Mouse (Mus musculus): ENCODE data around the gene Nomo1.

The Nomo1 gene

DNA sequence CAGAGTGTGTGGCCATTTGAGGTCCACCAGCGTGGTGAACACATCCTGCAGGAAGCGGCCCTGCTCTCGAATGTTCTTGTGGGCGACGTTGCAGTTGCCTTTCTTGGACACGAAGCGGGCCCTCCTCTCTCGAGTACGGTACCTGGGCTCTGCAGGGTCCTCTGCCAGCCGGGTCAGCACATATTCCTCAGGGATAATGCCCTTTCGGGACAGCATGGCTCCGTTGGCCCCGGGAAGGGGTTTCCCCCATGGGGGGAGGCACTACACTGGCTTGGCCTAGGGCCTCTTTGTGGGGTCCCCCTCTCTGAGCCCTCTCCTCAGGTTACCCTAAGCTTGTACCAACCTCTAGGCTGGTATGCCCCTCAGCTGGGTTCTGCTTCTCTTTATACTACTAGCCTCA lies 66.2 kb downstream of the Nomo1 start:
- no peak for DNase-seq (ENCODE audit: extremely low spot score, low read depth, low spot score)

DNA sequence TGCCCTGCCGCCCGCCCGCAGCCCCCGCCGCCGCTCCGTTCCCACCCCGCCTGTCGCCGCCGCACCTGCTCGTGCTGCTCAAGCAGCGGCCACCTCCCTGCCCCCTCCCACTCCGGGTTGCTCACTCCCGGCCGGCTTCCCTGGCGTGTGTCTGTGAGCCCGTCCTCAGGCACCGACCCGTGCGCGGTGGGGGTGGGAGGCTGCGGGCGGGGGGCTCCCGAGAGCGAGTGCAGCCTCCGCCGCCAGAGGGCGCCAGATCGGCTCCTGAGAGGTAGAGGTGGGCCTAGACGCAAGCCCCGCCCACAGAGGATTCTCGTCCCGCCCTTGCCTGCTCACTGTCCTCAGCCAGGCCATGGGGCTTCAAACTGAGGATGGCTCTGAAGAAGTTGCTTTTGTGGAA lies 67.1 kb downstream of the Nomo1 start, which contains the start of gene Kcnj11:
Gene Kcnj11 (minus strand): TSS at position 202 of the 400 bp plus-strand sequence.
- DNase-seq (ENCODE audit: extremely low spot score, low read depth, low spot score), result peak; percentile 46

DNA sequence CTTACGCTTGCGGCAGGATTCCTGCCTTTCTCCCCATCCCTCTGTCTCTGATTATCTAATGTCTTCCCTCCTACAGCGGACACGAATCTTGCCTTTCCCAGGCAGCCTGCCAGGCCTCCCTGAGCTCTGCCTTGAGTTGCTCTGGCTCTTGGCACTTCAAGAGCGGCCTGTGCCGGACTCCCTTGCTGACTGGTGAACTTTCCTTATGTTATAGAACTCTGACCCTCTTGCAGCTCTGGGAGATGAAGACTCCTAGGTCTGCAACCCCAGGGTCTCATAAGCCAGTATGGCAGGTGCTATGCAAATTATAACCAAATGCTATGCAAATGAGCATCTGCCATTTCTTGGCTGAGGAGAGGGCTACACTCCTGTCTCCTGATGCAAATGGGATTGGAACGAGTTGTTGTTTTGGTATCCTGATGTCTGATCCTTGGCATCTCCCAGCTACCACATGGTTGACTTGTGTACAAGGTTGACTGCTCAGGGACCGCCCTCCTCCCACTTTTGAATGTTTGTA lies 69.6 kb downstream of the Nomo1 start:
- DNase-seq (ENCODE audit: extremely low spot score, low read depth, low spot score), result no peak

DNA sequence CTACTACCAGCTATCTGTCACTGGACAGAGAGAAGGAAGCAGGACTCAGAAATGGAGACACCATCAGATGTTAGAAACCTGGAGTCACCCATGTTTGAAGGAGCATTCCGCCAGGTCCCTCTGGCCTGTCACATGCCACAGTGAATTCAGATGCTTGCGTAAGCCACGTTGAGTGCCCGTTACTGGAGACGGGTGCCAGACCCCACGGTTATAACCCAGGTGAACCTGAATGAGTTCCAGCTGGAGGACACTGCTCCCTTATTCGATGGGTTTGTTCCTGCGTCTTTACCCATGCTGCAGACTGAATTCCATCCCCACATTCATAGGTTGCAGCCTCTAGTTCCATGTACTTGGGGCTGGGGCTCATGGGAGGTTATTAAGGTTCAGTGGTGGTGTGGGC lies 70.3 kb downstream of the Nomo1 start:
- DNase-seq (ENCODE audit: extremely low spot score, low read depth, low spot score), result no peak

DNA sequence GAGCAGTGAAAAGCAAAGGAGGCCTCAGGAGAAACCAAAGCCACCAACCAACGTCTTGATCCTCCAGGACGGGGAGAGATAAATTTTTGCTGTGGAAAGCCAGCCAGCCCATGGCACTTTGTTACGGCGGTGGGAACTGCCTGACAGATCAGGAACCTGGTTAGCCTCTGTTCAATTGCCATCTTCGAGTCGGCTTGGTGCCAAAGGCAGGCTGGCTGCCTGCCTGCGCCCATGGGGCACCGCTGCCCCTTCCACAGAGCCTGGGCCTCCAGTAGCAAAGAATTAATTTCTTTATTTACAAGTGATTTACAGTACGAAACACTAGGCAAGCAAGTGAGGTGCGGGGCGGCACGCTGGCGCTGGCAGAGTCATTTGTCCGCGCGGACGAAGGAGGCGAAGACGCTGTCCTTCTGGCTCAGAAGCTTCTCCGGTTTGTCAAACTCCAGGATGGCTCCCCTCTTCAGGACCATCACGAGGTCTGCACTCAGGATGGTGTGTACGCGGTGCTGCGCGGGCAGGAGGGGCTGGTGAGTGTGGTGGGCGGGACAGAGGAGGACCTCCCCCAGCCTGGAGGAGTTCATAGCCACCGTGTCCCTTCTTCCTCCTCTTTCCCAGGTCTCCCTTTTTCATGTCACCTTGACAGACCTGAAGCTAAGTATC lies 70.9 kb downstream of the Nomo1 start:
- DNase-seq (ENCODE audit: extremely low spot score, low read depth, low spot score), result no peak

DNA sequence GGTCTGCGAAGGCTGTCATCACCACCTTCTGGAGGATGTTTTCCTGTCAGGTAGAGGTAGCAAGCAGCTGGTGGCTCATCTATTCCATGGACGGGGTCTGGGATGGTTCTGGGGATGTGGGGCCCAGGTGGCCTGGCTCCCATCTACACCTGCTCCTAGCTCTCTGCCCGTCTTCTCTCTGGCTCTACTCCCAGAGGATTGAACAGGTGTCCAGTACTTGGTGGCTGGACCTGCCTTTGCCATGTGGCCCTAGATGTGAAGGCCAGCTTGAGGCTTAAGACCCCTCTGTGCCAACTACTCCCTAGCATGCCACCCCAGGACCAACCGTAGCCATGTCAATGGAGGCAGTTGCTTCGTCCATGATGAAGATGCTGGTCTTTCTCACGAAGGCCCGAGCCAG lies 72.0 kb downstream of the Nomo1 start:
- no peak for DNase-seq (ENCODE audit: extremely low spot score, low read depth, low spot score)

DNA sequence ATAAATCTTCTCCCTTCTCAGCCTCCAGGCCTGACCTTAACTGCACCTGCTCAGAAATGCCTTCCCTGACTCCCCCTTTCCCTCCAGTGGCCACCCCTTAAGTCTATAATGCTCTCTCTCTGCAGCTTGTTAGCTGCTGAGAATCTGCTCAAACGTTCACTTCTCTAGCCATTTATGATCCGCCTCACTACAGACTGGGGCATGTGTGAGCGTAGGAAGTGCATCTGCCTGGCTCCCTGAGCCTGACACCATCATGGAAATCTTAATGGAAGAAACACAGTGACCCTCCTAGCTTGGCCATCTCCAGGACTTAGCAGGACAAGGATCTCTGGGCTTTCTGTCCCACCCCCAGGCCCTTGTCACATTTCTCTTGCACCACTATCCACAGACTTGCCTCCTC lies 76.6 kb downstream of the Nomo1 start:
- no peak for DNase-seq (ENCODE audit: extremely low spot score, low read depth, low spot score)

DNA sequence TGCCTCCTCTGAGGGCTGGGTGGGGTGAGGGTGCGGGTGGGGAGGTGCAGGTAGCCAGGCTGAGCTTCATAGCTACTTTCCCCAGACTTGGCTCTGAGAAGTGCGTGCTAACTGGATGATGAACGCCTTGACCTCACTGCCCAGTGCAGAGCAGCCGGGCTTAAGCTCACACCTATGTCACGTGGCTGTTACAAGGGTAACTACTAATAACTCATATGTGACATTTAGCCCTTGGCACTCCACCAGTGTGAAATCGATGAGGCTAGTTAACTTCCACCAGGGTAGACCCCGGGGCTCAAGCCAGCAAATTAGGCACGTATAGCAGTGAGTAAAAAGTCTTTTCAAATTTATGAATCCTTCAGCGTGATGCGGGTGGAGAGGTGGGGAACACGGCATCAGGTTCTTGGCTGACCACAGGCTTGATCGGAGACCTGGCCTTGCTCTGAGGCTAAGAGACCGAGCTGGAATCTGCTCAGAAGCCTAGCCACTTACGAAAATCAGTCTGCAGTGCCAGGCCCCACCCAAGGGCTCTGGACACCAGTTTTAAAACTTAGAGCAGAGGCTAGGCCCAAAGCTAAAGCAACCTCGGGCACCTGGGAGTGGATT lies 77.8 kb downstream of the Nomo1 start:
- no peak for DNase-seq (ENCODE audit: extremely low spot score, low read depth, low spot score)

DNA sequence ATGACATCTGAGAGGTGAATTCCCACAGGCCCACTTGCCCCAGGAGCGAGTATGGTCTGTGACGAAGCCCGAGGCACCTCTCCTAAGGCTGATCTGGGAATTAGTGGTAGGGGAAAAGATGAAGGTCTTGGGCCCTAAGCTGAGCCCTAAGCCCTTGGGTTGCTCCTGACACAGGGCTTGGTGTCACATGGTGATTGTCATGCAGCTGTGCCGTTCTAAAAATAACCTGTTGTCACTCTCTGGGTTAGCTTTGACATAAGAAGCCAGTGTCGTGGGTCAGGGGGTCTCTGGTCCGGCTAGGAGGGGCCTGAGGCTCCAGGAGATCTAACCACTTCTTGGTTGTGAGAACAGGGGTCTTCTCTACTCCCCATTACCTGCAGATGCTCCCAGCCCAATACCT lies 78.4 kb downstream of the Nomo1 start:
- DNase-seq (ENCODE audit: extremely low spot score, low read depth, low spot score), result no peak

DNA sequence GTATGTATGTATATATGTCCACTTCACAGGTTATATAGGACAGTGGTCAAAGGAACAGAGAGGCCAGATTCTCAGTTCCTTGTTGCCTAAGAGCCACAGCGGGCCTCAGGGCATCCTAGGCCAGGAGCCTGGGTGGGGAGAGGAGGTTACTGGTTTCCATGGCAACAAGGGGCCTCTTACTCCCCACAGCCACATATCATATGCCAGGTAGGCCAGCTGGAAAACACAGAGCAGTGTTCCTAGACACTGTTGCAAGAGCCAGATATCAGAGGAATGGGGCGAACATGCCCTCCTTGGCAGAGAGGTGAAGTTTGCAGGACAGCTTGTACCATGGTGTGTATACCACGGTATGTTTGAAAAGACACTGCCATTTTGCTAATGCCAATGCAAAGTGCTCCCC lies 79.9 kb downstream of the Nomo1 start:
- no peak for DNase-seq (ENCODE audit: extremely low spot score, low read depth, low spot score)

DNA sequence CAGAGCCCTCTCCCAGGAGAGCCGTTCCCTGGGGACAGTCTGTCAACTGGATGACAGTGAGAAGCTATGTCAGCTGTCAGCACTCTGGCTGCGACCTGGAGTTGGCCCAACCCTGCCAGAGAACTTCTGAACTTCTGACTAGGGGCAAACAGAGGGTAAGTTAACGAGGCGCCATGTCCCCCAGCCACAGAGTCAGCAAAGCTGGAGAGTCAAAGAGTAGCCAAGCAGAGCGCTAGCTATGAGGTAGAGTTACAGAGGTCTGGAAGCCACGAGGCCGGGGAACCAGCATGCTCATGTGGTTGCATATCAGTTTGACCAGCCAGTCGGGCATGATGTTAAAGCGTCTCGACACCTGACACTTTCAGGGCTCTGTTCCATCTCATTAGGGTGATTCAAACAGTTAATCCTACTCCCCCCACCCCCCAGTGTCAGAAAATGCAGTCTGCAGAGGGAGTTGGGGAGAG lies 82.7 kb downstream of the Nomo1 start:
- no peak for DNase-seq (ENCODE audit: extremely low spot score, low read depth, low spot score)

DNA sequence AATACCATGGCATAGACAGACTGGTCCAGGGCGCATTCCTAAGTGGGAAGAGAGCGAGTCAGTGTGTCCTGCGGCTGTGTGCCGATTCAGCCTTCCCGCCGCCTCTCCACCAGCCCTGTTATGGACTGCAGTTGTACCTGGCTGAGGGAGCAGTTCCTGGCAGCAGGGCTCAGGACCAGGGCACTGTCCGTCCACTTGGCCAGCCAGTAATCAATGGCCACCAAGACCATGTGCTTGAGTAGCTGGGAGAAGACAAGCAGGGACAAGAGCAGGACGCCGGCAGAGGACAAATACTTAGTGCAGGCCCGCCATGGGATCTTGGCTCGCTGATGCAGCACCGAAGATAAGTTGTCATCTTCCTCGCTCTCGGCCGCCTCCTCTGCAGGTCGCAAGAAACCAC lies 83.5 kb downstream of the Nomo1 start:
- DNase-seq (ENCODE audit: extremely low spot score, low read depth, low spot score), result no peak

DNA sequence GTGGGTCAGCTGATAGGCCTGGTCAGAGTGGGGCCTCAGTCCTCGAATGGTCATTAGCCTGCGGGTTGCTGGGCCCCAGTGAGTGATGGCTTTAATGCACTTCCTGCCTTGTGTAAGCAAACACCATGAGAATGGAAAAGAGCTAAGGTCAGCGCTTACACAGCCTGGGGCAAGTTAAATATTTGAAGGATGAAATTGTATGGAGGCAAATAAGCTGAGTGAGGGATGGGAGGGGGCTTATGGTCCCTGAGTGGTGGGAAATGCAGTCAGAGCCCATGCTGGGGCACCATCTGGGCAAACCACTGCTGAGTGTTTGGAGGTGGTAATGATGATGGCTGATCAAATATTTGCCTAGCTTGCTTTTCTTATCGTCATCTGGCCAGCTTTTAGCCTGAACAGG lies 89.5 kb downstream of the Nomo1 start:
- DNase-seq (ENCODE audit: extremely low spot score, low read depth, low spot score), result no peak

DNA sequence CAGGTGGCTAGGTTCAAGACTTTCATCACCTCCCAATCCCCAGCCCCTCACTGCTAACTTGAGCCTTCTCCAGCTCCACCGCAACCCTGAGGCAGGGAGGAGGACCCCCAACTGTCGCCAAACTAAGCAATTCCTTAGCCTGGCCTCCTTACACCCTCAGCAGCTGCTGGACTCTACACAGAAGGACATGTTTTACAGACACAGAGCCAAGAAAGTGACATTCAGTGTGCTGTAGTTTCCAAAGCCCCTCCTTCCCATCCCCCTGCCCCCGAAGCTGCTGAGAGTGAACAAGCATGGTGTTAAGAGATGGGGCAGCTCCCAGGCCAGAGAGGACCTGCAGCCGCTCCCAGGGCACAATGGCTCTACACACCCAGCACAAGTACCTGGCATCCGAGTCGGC lies 91.0 kb downstream of the Nomo1 start:
- DNase-seq (ENCODE audit: extremely low spot score, low read depth, low spot score), result no peak

DNA sequence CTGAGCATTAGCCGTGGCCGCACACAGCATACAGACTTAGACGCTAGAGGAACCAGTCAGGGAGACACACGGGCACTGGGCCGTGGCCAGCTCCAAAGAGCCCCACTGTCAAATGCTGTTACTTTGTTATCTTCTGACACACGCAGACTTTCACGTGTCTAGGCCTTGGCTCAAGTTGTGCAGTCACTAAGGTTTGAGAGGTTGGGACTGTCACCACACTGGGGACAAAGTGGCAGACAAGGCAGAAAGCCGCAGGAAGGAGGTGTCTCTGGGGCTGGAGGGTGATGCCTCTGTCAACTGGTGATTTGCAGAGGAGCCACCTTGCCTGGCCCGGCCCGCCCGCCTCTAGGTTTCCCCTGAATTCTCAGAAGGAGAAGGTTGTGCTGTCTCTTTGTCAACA lies 91.8 kb downstream of the Nomo1 start:
- DNase-seq (ENCODE audit: extremely low spot score, low read depth, low spot score), result no peak

DNA sequence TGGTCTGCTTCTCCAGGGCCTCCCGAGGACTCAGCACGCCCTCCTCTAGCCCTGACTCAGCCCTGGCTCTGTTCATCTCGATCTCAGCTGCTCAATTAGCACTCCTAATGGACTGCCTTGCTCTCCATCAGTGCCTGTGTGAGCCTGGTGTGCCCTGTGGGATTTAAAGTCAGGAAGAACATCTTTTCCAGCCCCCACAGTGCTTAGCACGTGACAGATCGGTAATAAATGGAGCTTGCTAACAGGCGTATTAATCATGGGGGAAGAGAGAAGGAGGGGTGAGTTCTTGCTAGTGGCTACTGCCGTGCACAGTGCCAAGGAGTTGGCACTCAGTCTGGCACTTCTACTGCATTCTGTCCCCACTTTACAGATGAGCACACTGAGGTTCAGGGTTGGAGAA lies 94.7 kb downstream of the Nomo1 start:
- DNase-seq (ENCODE audit: extremely low spot score, low read depth, low spot score), result no peak

DNA sequence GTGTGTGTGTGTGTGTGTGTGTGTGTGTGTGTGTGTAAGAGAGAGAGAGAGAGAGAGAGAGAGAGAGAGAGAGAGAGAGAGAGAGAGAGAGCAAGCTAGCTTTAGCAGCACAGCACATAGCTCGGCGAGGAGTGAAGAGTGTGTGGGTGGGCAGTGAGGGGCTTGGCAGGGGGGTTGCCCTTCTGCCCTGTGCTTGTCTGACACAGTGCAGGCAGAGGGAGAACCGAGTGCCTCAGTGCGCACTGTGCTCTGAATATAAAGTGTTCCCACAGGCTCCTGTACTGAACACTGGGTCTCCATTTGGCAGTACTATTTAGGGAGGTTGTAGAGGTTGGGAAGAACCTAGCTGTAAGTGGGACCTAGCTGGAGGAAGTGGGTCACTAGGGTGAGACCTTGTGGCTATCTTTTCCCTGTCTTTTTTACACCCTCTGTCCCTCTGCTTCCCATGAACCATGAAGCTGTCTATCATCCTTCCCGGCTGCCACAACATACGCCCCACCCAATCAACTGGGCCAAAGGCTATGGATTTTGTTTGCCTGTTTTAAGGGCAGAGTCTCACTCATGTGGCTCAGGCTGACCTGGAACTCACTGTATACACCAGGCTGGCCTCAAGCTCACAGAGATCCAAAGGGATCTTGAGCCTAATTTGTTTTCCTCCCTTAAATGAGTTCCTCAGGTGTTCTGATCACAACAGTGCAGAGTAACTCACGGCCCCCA lies 96.1 kb downstream of the Nomo1 start:
- DNase-seq (ENCODE audit: extremely low spot score, low read depth, low spot score), result no peak

DNA sequence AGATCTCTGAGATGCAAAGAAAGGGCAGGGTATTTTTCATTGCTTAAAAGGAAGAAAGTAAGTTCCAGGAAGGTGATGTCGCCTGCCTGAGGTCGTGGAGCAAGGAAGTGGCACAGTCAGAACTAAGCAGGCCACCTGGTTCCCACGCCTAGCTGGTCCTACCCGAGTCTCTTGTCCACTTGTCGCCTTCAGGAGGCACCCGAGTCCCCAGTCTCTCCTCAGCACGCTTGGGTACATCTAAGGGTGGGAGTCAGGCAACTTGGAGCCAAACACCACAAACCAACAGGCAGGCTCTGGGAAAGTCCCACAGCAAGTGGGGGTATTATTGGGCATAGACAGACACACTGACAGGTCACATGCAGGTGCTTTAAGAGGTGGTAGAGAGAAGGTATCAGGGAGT lies 97.2 kb downstream of the Nomo1 start:
- DNase-seq (ENCODE audit: extremely low spot score, low read depth, low spot score), result no peak

DNA sequence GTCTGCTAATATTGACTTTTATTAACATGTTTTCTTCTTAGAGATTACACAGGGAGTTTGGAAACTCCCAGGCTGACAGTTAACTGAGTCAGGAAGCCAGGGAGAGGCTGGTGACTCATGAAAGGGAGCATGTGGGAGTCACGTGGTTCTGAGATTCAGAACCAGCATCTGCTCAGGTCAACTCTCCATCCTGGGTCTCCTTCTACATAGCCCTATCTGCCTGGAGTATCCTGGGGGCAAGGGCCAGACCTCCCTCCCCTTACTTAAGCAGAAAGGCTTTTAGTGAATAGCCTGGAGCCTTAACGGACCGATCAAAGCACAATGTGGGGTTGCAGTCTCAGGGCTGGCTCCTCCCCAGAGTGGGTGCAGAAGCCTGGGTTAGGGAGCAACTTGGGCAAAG lies 97.8 kb downstream of the Nomo1 start:
- DNase-seq (ENCODE audit: extremely low spot score, low read depth, low spot score), result no peak

DNA sequence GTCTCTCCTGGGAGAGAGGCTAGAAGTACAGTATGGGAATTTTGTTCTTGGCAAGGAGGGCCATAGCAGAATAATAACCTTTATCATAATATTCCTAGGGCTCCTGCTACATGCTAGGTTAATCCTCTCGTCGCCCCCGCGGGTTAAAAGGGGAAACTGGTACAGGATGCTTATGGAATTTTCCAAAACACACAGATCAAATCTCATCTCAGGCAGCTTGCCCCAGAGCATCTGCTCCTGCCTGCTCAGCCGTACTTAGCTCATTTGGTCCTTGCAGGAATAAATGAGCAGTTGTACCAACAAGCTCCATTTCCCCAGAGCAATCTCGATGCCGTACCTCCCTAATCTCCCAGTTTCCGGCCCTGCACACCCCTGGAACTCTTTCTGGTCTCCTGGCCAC lies 98.3 kb downstream of the Nomo1 start:
- DNase-seq (ENCODE audit: extremely low spot score, low read depth, low spot score), result no peak

DNA sequence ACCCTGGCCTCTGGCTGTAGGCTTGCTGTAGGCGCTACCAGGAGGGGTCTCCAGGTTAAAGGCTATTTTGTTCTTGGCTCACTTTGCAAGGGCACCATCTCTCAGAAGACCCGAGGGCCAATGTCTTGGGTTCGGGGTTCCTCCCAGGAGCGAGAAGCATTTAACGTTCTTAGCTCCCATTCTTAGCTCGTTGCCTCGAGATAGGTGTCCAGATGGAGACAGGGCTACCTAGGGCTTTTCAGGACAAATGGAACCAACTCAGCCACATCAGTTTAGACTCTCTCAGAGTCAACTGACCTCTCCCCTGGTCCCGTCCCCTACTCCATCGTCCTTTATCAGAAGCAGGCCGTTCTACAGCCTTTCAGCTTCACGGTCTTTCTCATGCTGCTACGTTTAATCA lies 98.7 kb downstream of the Nomo1 start:
- DNase-seq (ENCODE audit: extremely low spot score, low read depth, low spot score), result no peak
